Mouse (Mus musculus): ENCODE results near the gene Aif1l.
"Not testable (repeated sequence)": the region's sequence is repeated elsewhere in the genome, so short reads cannot be mapped to it uniquely, and the experiment has no call there.

The Aif1l gene

DNA sequence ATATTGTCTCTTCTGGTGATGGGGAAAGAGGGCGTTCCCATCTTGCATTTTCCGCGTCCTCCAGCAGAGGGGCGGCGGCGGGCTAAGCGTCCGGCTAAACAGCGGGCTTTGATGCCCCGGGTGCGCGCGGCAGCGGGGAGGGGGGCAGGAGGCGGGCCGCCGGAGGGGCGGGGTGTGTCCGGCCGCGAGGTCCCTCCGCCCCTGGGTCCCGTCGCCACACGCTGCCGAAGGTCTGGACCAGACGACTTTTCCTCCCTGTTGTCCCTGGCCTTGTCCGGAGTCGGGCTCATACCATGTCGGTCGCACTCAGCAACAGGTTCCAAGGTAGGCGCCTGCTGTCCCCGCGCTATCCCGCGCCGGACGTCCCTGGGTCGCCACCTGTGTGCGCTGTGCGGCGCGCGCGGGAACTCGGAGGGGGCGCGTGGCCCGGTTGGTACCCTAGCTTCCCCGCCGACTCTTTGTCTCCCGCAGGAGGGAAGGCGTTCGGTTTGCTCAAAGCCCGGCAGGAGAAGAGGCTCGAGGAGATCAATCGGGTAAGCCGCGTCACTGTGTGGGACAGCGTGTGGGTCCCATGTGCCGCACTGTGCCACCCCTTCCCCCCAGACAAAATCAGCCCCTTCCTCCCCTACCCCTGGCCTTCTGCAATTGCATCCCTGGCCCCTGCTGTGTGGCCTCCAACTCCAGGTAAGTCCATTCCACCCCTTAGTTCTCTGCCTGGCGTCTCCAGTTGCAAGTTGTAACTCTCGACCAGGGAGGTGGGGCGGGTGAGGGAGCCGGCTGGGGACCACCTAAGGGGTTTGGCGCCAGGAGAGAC is at the start of gene Aif1l:
TSS of gene Aif1l (plus strand) at position 82 of the 814 bp plus-strand sequence.
- no peak for DNase-seq

GRCm38 (mm10) chr2:31900932-31901331 is 49.0 kb upstream of the Aif1l start:
- DNase-seq, result no peak

DNA sequence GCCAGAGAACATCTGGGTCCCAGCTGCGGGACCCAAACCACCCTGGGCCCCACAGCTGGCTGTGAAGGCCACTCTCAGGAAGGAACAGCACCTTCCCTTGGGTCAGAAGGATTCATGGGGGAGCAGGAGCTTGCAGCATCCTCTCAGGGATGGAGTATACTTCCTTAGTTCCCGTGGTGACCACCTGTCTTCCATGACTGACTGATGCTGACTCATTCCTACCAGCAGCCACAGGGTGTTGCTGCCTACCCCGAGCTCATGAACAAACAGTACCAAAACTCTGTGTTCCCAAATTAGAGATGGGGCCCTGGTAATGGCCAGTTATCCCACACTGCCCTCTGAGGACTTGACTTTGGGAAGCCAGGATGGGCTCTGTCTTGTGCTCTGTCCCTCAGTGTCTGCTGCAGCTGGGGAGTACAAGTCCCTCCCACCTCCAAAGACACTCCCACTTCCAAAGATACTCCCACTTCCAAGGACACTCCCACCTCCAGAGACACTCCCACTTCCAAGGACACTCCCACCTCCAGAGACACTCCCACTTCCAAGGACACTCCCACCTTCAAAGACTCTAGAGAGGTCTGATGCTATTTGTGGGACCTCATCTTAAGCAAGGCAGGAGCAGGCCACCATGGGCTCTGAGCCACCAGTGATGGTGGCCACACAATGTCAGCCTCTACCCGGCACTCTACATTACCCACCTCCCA is 48.1 kb upstream of the Aif1l start:
- no peak for DNase-seq

DNA sequence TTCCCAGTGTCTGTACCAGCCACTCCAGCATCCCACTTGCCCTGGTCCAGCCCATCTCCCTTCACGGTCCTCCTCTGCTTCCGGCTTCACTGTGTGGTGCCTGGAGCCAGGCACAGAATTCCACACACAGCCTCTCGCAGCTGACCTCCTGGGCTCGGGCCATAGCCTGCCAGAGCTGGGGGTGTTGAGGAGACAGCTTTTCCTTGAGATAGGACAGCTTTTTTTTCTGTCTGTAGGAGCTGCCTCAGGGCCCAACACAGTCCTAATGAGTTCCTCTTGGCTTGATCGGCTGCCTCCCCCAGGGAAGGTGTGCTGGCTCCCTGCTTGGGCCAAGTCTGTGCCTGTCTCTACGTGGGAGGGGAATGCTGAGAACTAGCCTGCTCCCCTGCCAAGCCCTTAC is 45.9 kb upstream of the Aif1l start:
- no peak for DNase-seq

DNA sequence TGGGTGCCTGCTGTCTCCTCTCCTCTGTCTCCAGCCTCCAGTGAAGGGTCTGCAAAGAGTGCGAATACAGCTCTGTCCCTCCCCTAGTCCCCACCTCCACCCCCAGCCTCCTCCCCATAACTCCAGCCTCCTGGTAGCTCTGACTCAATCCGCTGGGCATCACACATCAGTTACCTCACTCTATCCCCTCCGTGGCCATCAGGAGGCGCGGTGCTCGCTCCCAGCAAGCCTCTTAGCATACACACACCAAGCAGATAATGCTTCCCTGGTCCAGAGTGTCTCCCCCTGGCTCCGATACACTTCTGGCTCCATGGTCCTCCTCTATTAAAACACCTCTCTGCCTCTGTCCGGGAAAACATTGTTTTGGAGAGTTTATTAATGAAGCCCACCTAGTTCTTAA is 45.3 kb upstream of the Aif1l start:
- no peak for DNase-seq

GRCm38 (mm10) chr2:31905682-31906081 is 44.3 kb upstream of the Aif1l start:
- no peak for DNase-seq

DNA sequence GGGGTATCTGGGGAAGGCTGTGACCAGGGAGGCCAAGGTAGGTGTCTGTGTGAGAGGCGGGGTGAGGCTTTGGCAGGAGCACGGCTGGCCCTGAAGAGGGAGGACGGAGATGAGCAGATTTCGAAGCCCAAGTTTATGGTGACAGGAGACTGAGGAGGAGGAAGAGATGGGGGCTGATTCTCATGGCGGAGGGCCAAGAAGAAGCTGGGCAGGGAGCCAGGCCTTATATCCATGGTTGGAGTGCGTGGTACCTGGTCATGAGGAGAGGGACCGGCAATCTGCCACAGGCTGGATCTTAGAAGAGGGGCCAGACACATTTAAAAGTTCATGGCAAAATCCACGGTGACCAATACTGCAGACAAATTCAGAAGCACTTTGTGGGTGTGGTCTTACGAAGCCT is 43.5 kb upstream of the Aif1l start:
- no peak for DNase-seq

DNA sequence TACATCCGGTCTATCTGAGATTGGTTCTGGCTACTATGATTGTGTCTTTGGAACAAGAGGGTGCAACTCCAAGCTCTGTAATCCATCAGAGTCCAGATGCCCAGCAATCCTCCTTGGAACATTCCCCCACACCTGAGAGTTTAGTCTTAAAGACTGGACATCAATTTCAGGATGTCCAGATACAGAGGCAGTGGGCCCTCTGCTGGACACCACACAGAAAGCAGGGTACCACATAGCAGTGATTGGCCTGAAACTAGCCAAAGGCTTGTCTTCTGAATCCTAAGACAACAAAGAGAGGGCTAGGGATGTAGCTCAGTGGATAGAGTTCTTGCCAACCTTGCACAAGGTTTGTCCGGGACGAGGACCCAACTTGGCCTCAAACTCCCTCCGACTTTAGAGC is 37.4 kb upstream of the Aif1l start:
- peak; percentile 17 to 24 for DNase-seq

DNA sequence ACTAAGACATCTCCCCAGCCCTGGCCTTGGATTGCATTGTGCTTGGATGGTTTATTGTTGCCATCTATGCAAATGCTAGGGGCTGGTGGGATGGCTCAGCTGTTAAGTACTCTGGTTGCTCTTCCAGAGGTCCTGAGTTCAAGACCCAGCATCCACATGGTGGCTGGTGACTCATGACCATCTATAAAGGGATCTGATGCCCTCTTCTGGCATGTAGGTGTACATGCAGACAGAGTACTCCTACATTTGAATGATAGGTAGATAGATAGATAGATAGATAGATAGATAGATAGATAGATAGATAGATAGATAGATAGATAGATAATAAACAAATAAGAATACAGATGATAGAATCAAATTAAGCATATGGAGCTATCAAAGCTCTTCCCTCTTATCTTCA is 35.7 kb upstream of the Aif1l start:
- DNase-seq, result not testable (repeated sequence)

GRCm38 (mm10) chr2:31915112-31915511 is 34.8 kb upstream of the Aif1l start:
- DNase-seq, result peak; percentile 77 to 84

- DNase-seq, result peak; percentile 18 to 35
These were observed 32.3 kb upstream of the Aif1l start for GRCm38 (mm10) chr2:31917636-31918035.

GRCm38 (mm10) chr2:31923645-31924044 is 26.3 kb upstream of the Aif1l start:
- DNase-seq, result no peak

- peak; percentile 18 to 29 for DNase-seq
These were observed 25.1 kb upstream of the Aif1l start for GRCm38 (mm10) chr2:31924811-31925210.

DNA sequence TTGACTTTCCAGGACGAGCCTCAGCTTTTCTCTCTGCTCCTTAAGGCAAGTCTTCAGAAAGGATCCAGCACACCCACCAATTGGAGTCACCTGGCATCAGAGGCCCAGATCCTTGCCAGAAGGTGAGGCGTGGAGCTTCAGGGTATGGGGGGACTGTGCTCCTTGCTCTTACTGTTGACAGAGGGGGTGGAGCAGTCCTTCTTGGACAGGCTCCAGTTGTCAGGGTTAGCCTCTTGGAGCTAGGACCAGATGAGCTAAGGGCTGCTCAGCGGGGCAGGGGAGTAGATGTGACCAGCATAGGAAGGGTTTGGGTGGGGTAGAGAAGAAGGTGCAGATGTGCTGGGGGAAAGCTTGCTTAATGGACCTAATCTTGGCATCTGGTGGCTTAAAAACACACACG is 24.0 kb upstream of the Aif1l start:
- no peak for DNase-seq

- no peak for DNase-seq
These were observed 20.3 kb upstream of the Aif1l start for GRCm38 (mm10) chr2:31929664-31930063.

DNA sequence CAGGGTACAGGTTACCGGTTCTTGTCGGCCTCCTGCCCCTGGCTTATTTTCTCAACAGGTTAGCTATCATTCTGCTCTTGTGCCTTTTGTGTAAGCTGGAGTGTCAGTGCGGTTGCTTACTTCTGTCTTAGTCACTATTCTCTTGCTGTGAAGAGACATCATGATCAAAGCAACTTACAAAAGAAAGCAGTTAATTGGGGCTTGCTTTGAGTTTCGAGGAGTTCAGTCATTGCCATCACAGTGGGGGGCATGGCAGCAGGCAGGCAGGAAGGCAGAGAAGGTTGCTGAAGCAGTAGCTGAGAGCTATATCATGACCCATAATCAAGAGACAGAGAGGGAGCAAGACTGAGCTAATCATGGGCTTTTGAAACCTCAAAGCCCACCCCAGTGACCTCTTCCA is 15.4 kb upstream of the Aif1l start:
- DNase-seq, result no peak

DNA sequence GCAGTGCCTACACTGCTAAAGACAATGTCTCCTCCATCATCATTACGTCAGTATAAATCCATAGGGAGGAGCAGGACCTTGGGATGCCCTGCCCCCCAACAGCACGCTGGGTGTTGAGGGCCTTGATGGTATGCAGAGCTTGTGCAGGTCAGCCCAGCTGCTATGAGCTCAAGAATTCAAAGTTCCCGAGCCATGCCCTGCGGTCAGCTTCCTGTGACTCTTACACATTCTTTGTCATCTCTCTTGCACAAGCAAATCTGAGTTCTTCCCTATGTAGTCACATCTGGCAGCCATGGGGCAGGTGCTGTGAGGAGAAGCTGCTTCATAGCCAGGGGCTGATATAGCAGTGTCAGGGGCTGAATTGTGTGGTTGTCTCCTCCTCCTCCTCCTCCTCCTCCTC is 14.9 kb upstream of the Aif1l start:
- no peak for DNase-seq

GRCm38 (mm10) chr2:31938298-31938697 is 11.6 kb upstream of the Aif1l start:
- no peak for DNase-seq

DNA sequence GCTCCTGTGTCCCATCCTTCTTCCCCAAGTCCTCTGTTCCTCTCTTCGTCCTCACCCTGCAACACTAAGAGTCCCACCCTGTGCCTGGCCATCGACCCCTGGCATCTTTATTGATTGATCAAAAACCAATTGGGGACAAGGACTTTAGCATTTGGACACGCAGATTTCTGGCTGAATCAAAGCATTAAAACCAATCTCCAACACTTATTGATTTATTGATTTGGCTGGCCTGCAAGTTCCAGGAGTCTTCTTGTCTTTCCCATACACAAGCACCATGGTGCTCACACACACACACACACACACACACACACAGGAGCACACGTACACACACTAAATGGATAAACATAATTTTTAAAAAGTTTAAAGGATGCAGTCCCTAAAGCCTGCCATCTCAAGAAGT is 6.9 kb upstream of the Aif1l start:
- no peak for DNase-seq

GRCm38 (mm10) chr2:31945580-31945979 is 4.4 kb upstream of the Aif1l start:
- no peak for DNase-seq

DNA sequence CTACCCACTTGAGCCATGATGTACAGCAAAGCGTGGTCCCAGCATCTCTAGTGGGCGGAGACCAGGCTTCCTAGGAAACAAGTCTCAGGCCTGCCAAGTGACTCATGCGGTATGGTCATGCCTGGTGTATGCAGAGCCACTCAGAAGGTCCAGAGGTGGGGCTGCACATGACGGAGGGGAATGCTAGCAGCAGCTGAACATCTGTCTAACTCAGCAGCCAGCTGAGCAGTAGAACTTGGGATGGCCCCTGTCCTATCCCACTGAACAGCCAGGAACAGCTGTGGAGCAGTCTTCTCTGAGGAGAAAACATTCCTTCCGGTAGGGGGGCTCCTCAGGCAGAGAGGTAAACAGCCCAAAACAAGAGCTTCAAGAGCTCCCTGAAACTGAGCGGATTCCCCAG is 1.5 kb upstream of the Aif1l start:
- no peak for DNase-seq

DNA sequence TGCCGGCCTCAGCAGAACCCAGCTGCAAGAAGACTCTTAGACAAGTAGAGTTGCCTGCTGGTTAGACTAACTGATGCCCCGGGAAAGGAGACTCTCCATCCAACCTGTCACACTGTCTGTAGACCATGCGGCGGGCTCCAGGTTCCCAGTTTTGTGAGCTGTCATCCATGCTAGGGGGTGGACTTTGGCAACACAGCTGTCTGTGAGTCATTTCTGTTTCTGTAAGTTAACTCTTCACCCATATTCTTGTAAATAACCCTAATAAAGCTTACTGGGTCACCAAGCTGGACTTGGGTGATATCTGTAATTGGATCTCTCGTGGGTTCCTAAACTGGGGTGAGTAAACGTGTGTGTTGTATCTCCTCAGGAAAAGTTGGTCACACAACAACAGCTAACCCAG is 1.1 kb upstream of the Aif1l start:
- no peak for DNase-seq

- no peak for DNase-seq
These were observed 1.0 kb downstream of the Aif1l start for GRCm38 (mm10) chr2:31950966-31951365.

GRCm38 (mm10) chr2:31952236-31952635 is 2.3 kb downstream of the Aif1l start:
- DNase-seq, result no peak

GRCm38 (mm10) chr2:31952725-31953124 is 2.8 kb downstream of the Aif1l start:
- DNase-seq, result no peak

Data from cerebellum, adult 18-20 months (tissue).